Mouse (Mus musculus) lung, embryonic 16.5 days (tissue): ENCODE measurements around the gene Mast1. TPM values are rescaled to one million over a fixed set of nuclear protein-coding genes. Genes with fewer than 3 reads are reported as not detected.
A peak's percentile ranks its signal among the peaks of the same experiment; 100 is the strongest.

ENCODE experiments used
- ATAC-seq: fragments of 200-750 bp; cut with Nextera tagmentation; 2 replicates; pipeline ENCODE4 v1.8.0; 2017; ENCODE audit warnings: low read depth, mild to moderate bottlenecking, moderate library complexity
- H3K27ac ChIP-seq: fragments of 300-500 bp; sonication (generic); 2 replicates; pipeline ENCODE4 v1.5.1; 2014; ENCODE audit warnings: mild to moderate bottlenecking, control low read depth, low read length
- H3K27me3 ChIP-seq: fragments of 300-500 bp; sonication (generic); 2 replicates; pipeline ENCODE4 v1.6.1; 2014; ENCODE audit warnings: low read depth, low read length, mixed read lengths; ENCODE audit not compliant: control insufficient read depth, insufficient read depth
- H3K36me3 ChIP-seq: fragments of 300-500 bp; sonication (generic); 2 replicates; pipeline ENCODE4 v1.6.1; 2014; ENCODE audit warnings: low read length; ENCODE audit not compliant: control insufficient read depth, insufficient read depth
- H3K4me1 ChIP-seq: fragments of 300-500 bp; sonication (generic); replicated peaks from 2 replicates; pipeline ENCODE4 v1.6.1; 2014; ENCODE audit warnings: low read length, mixed read lengths; ENCODE audit not compliant: control insufficient read depth, insufficient read depth
- H3K4me2 ChIP-seq: fragments of 300-500 bp; sonication (generic); 2 replicates; pipeline ENCODE4 v1.6.1; 2014; ENCODE audit warnings: low read depth, low read length, control low read depth
- H3K4me3 ChIP-seq: fragments of 300-500 bp; sonication (generic); 2 replicates; pipeline ENCODE4 v1.5.1; 2014; ENCODE audit warnings: mild to moderate bottlenecking, low read length, control low read depth
- H3K9ac ChIP-seq: fragments of 300-500 bp; sonication (generic); 2 replicates; pipeline ENCODE4 v1.6.1; 2014; ENCODE audit warnings: low read length, control low read depth
- H3K9me3 ChIP-seq: fragments of 300-500 bp; sonication (generic); 2 replicates; pipeline ENCODE4 v1.6.1; 2016; ENCODE audit warnings: low read length; ENCODE audit not compliant: control insufficient read depth
- WGBS: fragments of 180-500 bp; shearing (Covaris S2); extraction: QIAGEN DNeasy Blood & Tissue Kit; methylation state at CpG from one replicate; pipeline ENCODE4 v1.1.7; 2014; 5-methylcytosine and 5-hydroxymethylcytosine counted together
- polyA plus RNA-seq: library from polyadenylated mRNA; unstranded; fragments of >200 nt; fragmentation: Nextera tagmentation; extraction: Ambion mirVana; gene quantifications from 2 replicates; pipeline ENCODE4 v1.2.1, GENCODE M21; 2015

The Mast1 gene
- polyA plus RNA-seq, 1 experiment from 2014 or later, result 0.64 TPM

DNA sequence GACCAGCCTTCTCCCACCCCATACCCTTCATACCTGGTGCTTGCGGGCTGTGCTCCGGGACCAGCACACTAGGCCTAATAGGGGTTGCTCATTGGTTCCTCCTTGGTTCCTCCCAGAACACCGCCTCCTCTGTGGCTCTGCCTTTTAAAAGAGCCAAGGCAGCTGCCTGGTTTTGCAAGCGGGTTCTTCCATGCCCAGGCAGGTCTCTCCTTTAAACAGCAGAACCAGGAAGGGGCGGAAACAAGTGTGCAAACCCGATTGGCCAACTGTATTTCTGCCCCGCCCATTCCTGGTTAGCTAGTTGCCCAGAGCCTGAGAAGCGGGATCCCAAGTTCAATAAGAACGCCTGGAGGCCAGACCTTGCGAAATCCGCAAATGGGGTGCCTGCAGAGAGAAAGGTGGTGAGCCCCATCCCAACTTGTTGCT, 43.4 kb downstream of the Mast1 start, which contains the start of gene Gcdh:
Gcdh (minus strand) TSS at position 213 of the 426 bp plus-strand sequence.
- Histone ChIP-seq H3K27me3 (no peaks in the 10 kb centered on the region), H3K27ac (no peak within 1 kb of the TSS), H3K36me3 (no peaks in the 10 kb centered on the region), H3K4me1 (peaks cover 8% of the 10 kb centered on the region), H3K9ac (peak within 1 kb of the TSS; percentile 79), H3K4me2 (peak within 1 kb of the TSS; percentile 88), H3K9me3 (no peaks in the 10 kb centered on the region), H3K4me3 (peak within 1 kb of the TSS; percentile 88)
- under 1% methylated on average over 11 of the region's 11 CpGs for WGBS
- ATAC-seq, result peak; percentile 99

DNA sequence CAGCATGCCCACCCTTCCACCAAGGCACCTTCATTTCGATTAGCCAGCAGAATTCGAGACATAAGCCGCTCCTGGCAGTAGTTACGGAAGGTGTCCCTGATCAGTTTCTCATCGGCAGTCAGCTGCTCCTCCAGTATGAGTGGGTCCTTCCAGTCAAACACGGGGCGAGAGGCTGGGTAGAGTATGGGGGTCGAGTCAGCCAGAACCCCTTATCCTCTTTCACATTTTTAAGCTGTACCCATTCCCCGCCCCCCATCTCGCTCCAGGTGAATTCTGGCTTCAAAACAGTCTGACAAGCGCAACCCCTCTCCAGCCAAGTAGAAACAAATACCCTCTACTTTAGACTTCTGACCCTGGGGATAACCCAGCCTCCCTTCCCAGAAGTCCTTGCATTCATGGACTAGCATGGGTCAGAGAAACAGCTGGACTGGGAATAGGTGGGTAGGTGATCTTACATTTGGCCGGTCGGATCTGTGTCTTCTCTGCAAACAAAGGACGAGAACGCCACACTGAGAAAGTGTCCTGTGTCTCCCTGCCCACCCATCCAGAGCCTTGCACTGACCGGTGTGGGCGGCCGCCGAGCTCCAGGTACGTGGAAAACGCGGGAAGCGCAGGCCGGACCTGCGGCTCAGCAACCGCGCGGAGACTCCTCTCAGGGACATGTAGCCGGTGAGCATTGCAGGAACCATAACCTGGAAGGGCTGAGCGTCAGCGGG, 44.0 kb downstream of the Mast1 start:
- peak overlapping the region; percentile 88 for H3K4me3 ChIP-seq
- H3K36me3 ChIP-seq, result peaks cover 4% of the 10 kb centered on the region; the same call in 1 of the 2 replicates
- H3K9ac ChIP-seq, result peak overlapping the region; percentile 79
- H3K9me3 ChIP-seq, result no peaks in the 10 kb centered on the region
- H3K27me3 ChIP-seq, result no peaks in the 10 kb centered on the region
- 0 out of 2 replicates have a peak, but pooled peaks have one; percentile 2 for ATAC-seq
- H3K4me2 ChIP-seq, result peak overlapping the region; percentile 88
- 7% methylated on average over 31 of the region's 31 CpGs for WGBS
- peaks cover 8% of the 10 kb centered on the region for H3K4me1 ChIP-seq
- no peak overlapping the region for H3K27ac ChIP-seq

DNA sequence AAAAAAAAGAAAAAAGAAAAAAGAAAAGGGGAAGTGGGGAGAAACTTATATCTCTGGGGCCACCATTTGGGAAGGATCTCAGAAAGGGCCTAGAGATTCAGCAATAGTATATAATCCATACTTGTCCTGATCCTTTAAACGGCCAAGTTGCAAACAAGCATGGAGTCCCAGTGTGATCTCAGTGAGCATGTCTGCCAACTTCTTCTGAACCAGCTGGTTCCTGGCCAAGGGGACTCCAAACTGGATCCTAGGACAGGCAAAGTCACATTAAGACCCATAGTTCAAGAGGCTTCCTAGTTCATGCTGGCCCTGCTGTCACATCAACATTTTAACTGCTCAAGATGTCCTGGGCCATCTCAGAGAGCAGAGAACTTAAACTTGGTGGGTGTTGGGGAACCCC, 48.0 kb downstream of the Mast1 start:
- no peak for ATAC-seq
- Histone ChIP-seq H3K27me3 (no peaks in the 10 kb centered on the region), H3K9me3 (no peaks in the 10 kb centered on the region), H3K4me3 (no peak overlapping the region), H3K36me3 (peaks cover 16% of the 10 kb centered on the region), H3K4me2 (no peak overlapping the region), H3K4me1 (peaks cover 8% of the 10 kb centered on the region), H3K27ac (no peak overlapping the region), H3K9ac (no peak overlapping the region)
- WGBS, result 77% methylated on average over 1 of the region's 1 CpGs

GRCm38 (mm10) chr8:84888280-84888679, 48.9 kb downstream of the Mast1 start:
- H3K36me3 ChIP-seq, result peaks cover 16% of the 10 kb centered on the region
- WGBS, result 89% methylated on average over 3 of the region's 3 CpGs
- ATAC-seq, result no peak

DNA sequence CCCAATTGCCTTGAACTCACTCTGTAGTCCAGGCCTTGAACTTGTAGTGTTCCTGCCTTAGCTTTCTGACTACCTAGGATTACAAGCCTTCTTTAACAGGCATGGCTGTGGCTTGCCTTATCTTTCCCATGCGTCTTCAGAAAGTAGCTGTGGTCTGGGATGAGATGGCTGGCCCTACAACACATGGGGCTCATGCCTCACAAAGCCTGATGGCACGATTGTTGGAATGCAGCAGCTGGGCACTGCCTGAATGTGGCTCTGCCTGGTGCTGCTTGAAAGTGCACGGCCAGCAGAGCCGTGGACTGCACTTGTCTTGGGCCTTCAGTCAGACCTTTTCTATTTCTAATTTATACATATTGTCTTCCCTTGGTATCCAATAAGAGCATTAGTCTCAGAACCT, 52.4 kb downstream of the Mast1 start:
- 83% methylated on average over 4 of the region's 4 CpGs for WGBS
- no peaks in the 10 kb centered on the region for H3K9me3 ChIP-seq
- H3K9ac ChIP-seq, result no peak overlapping the region
- no peak overlapping the region for H3K4me2 ChIP-seq
- H3K4me3 ChIP-seq, result no peak overlapping the region
- H3K36me3 ChIP-seq, result peaks cover 16% of the 10 kb centered on the region
- H3K4me1 ChIP-seq, result no peaks in the 10 kb centered on the region
- ATAC-seq, result no peak
- H3K27ac ChIP-seq, result no peak overlapping the region
- H3K27me3 ChIP-seq, result no peaks in the 10 kb centered on the region

More at GRCm38 (mm10) chr8:84888280-84888679, 48.9 kb downstream of the Mast1 start:
- H3K27ac ChIP-seq, result no peak overlapping the region
- peaks cover 8% of the 10 kb centered on the region for H3K4me1 ChIP-seq
- H3K27me3 ChIP-seq, result no peaks in the 10 kb centered on the region
- no peak overlapping the region for H3K4me2 ChIP-seq
- no peaks in the 10 kb centered on the region for H3K9me3 ChIP-seq
- no peak overlapping the region for H3K4me3 ChIP-seq
- no peak overlapping the region for H3K9ac ChIP-seq

DNA sequence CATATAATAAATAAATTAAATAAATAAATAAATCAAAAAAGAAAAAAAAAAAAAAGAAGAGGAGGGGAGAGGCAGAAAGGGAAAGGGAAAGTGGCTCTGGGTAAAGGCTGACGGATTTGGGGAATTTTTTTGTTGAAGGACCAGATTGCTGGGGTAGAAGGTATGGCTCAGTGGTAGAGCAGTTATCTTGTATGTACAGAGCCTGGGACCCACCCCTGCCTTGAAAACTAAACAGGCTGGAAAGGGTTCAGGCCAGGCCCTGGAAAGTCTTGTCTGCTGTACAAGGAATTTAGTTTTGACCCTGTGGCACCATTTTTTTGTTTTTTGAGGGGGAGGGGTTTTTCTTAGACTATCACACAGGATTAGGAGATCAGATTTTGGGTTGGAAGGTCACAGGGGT, 58.2 kb downstream of the Mast1 start:
- Histone ChIP-seq H3K4me2 (no peak overlapping the region), H3K4me3 (no peak overlapping the region), H3K27me3 (no peaks in the 10 kb centered on the region), H3K4me1 (no peaks in the 10 kb centered on the region), H3K9ac (no peak overlapping the region), H3K36me3 (no peaks in the 10 kb centered on the region), H3K9me3 (no peaks in the 10 kb centered on the region), H3K27ac (no peak overlapping the region)
- 89% methylated on average over 1 of the region's 1 CpGs for WGBS
- no peak for ATAC-seq

- no peak for ATAC-seq
- Histone ChIP-seq H3K9ac (no peak overlapping the region), H3K4me3 (no peak overlapping the region), H3K4me1 (peaks cover 6% of the 10 kb centered on the region), H3K4me2 (no peak overlapping the region), H3K27ac (no peak overlapping the region), H3K36me3 (no peaks in the 10 kb centered on the region), H3K9me3 (no peaks in the 10 kb centered on the region), H3K27me3 (no peaks in the 10 kb centered on the region)
- 67% methylated on average over 3 of the region's 3 CpGs for WGBS
Observed at GRCm38 (mm10) chr8:84877297-84878035, 59.7 kb downstream of the Mast1 start.

DNA sequence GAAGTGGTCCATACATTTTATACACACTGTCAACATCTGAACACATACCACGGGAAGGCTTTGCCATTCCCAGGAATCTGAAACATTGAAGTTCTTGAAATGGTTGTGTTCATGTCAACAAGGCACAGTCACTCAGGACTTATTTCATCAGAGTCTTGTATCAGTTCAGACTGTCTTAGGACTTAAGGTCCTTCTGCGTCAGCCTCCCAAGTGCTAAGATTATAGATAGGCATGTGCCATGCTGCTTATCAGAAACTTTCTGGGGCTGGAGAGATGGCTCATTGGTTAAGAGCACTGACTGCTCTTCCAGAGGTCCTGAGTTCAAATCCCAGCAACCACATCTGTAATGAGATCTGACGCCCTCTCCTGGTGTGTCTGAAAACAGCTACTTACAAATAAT, 62.8 kb downstream of the Mast1 start:
- Histone ChIP-seq H3K36me3 (no peaks in the 10 kb centered on the region), H3K9ac (no peak overlapping the region), H3K9me3 (no peaks in the 10 kb centered on the region), H3K4me2 (no peak overlapping the region), H3K27ac (no peak overlapping the region), H3K27me3 (no peaks in the 10 kb centered on the region), H3K4me1 (peaks cover 11% of the 10 kb centered on the region), H3K4me3 (no peak overlapping the region)
- no peak for ATAC-seq
- 79% methylated on average over 3 of the region's 3 CpGs for WGBS

- Histone ChIP-seq H3K27me3 (no peaks in the 10 kb centered on the region), H3K9me3 (no peaks in the 10 kb centered on the region), H3K4me3 (peak overlapping the region; percentile 57), H3K4me1 (peaks cover 11% of the 10 kb centered on the region), H3K4me2 (peak overlapping the region; percentile 99), H3K9ac (peak overlapping the region; percentile 75; the same call in 1 of the 2 replicates), H3K36me3 (peaks cover 7% of the 10 kb centered on the region; the same call in 1 of the 2 replicates), H3K27ac (no peak overlapping the region)
- ATAC-seq, result no peak
- 59% methylated on average over 4 of the region's 4 CpGs for WGBS
Observed at GRCm38 (mm10) chr8:84873016-84873415, 64.1 kb downstream of the Mast1 start.
